Mouse (Mus musculus) inflammation-experienced regulatory T-cells, adult 6 months (primary cell): ENCODE results near the gene Ttll11. TPM values are rescaled to one million over a fixed set of nuclear protein-coding genes. Genes with fewer than 3 reads are reported as not detected.

Experiments used
- ATAC-seq: one replicate; pipeline ENCODE4 v1.8.0; 2017
- polyA plus RNA-seq, 3 experiments: library from polyadenylated mRNA; unstranded; fragments of 100-300 nt; shearing (Covaris generic); gene quantifications; one replicate each; pipeline ENCODE4 v1.2.1; 2017

Ttll11 gene
- polyA plus RNA-seq, 3 experiments from 2014 or later: not detected

GRCm38 (mm10) chr2:35965883-35966513 lies 13.7 kb downstream of the Ttll11 start:
- no peak for ATAC-seq

GRCm38 (mm10) chr2:35963280-35963679 lies 16.4 kb downstream of the Ttll11 start:
- ATAC-seq: no peak

- ATAC-seq: no peak
These were observed 18.1 kb downstream of the Ttll11 start for GRCm38 (mm10) chr2:35961593-35962127.

- ATAC-seq: no peak
These were observed 22.1 kb downstream of the Ttll11 start for GRCm38 (mm10) chr2:35957471-35958140.

GRCm38 (mm10) chr2:35955211-35955610 lies 24.5 kb downstream of the Ttll11 start:
- no peak for ATAC-seq

GRCm38 (mm10) chr2:35952187-35952958 lies 27.3 kb downstream of the Ttll11 start:
- ATAC-seq: no peak

- no peak for ATAC-seq
These were observed 34.8 kb downstream of the Ttll11 start for GRCm38 (mm10) chr2:35944896-35945295.

GRCm38 (mm10) chr2:35942960-35943359 lies 36.8 kb downstream of the Ttll11 start:
- ATAC-seq: no peak

GRCm38 (mm10) chr2:35935045-35935444 lies 44.7 kb downstream of the Ttll11 start:
- no peak for ATAC-seq

- no peak for ATAC-seq
These were observed 46.6 kb downstream of the Ttll11 start for GRCm38 (mm10) chr2:35933116-35933515.

GRCm38 (mm10) chr2:35931619-35932018 lies 48.1 kb downstream of the Ttll11 start:
- no peak for ATAC-seq

- no peak for ATAC-seq
These were observed 49.1 kb downstream of the Ttll11 start for GRCm38 (mm10) chr2:35930498-35931149.

- no peak for ATAC-seq
These were observed 51.6 kb downstream of the Ttll11 start for GRCm38 (mm10) chr2:35928133-35928532.

- ATAC-seq: no peak
These were observed 54.8 kb downstream of the Ttll11 start for GRCm38 (mm10) chr2:35924947-35925346.

- no peak for ATAC-seq
These were observed 56.8 kb downstream of the Ttll11 start for GRCm38 (mm10) chr2:35922956-35923355.

GRCm38 (mm10) chr2:35912090-35912489 lies 67.6 kb downstream of the Ttll11 start:
- no peak for ATAC-seq

GRCm38 (mm10) chr2:35911675-35912074 lies 68.0 kb downstream of the Ttll11 start:
- ATAC-seq: no peak

GRCm38 (mm10) chr2:35910740-35911139 lies 69.0 kb downstream of the Ttll11 start:
- no peak for ATAC-seq

GRCm38 (mm10) chr2:35909353-35909752 lies 70.4 kb downstream of the Ttll11 start:
- ATAC-seq: no peak

GRCm38 (mm10) chr2:35907578-35907977 lies 72.1 kb downstream of the Ttll11 start:
- no peak for ATAC-seq

- ATAC-seq: no peak
These were observed 73.4 kb downstream of the Ttll11 start for GRCm38 (mm10) chr2:35906174-35906798.

- ATAC-seq: no peak
These were observed 78.9 kb downstream of the Ttll11 start for GRCm38 (mm10) chr2:35900845-35901244.
